Mouse (Mus musculus) neural tube, embryonic 13.5 days (tissue): ENCODE measurements around the gene Yod1. TPM values are rescaled to one million over a fixed set of nuclear protein-coding genes. Genes with fewer than 3 reads are reported as not detected.
A peak's percentile ranks its signal among the peaks of the same experiment; 100 is the strongest.

ENCODE experiments used
- ATAC-seq: fragments of 200-750 bp; cut with Nextera tagmentation; 2 replicates; pipeline ENCODE4 v1.8.0; 2017; ENCODE audit warnings: low read depth, mild to moderate bottlenecking, moderate TSS enrichment, moderate library complexity
- H3K27ac ChIP-seq: fragments of 300-500 bp; sonication (generic); replicated peaks from 2 replicates; pipeline ENCODE4 v1.5.1; 2015; ENCODE audit warnings: moderate library complexity, mild to moderate bottlenecking, inconsistent platforms
- H3K27me3 ChIP-seq: fragments of 300-500 bp; sonication (generic); 2 replicates; pipeline ENCODE4 v1.6.1; 2015; ENCODE audit warnings: mild to moderate bottlenecking, inconsistent platforms
- H3K36me3 ChIP-seq: fragments of 300-500 bp; sonication (generic); 2 replicates; pipeline ENCODE4 v1.6.1; 2015; ENCODE audit warnings: mild to moderate bottlenecking, inconsistent platforms
- H3K4me1 ChIP-seq: fragments of 300-500 bp; sonication (generic); replicated peaks from 2 replicates; pipeline ENCODE4 v1.6.1; 2015; ENCODE audit warnings: inconsistent platforms
- H3K4me2 ChIP-seq: fragments of 300-500 bp; sonication (generic); 2 replicates; pipeline ENCODE4 v1.6.1; 2015; ENCODE audit warnings: inconsistent platforms, mild to moderate bottlenecking, moderate library complexity
- H3K4me3 ChIP-seq: fragments of 300-500 bp; sonication (generic); 2 replicates; pipeline ENCODE4 v1.5.1; 2015; ENCODE audit warnings: mild to moderate bottlenecking, inconsistent platforms
- H3K9ac ChIP-seq: fragments of 300-500 bp; sonication (generic); 2 replicates; pipeline ENCODE4 v1.6.1; 2015; ENCODE audit warnings: moderate library complexity, mild to moderate bottlenecking, inconsistent platforms
- H3K9me3 ChIP-seq: fragments of 300-500 bp; sonication (generic); 2 replicates; pipeline ENCODE4 v1.6.1; 2016; ENCODE audit warnings: inconsistent platforms
- WGBS: fragments of 180-500 bp; shearing (Covaris S2); methylation state at CpG from one replicate; pipeline ENCODE4 v1.1.7; 2015; 5-methylcytosine and 5-hydroxymethylcytosine counted together
- polyA plus RNA-seq: library from polyadenylated mRNA; unstranded; fragments of >200 nt; fragmentation: Nextera tagmentation; extraction: Ambion mirVana; gene quantifications from 2 replicates; pipeline ENCODE4 v1.2.1, GENCODE M21; 2015

Yod1 gene
- 18.1 and 19.0 TPM in 2 replicates for polyA plus RNA-seq

GRCm38 (mm10) chr1:130717291-130717871, at the start of gene Yod1:
TSS of gene Yod1 (plus strand) at chr1:130717327.
- H3K9ac ChIP-seq = peak within 1 kb of the TSS; percentile 88
- no peaks in the 10 kb centered on the region for H3K27me3 ChIP-seq
- ATAC-seq = peak; percentile 59
- H3K27ac ChIP-seq = peak within 1 kb of the TSS; percentile 92
- H3K36me3 ChIP-seq = peaks cover 15% of the 10 kb centered on the region
- no peaks in the 10 kb centered on the region for H3K9me3 ChIP-seq
- peak within 1 kb of the TSS; percentile 99 for H3K4me2 ChIP-seq
- H3K4me3 ChIP-seq = peak within 1 kb of the TSS; percentile 71
- peaks cover 42% of the 10 kb centered on the region for H3K4me1 ChIP-seq
- under 1% methylated on average over 54 of the region's 54 CpGs for WGBS

GRCm38 (mm10) chr1:130678551-130678950, 38.6 kb upstream of the Yod1 start:
- H3K4me2 ChIP-seq = no peak overlapping the region
- no peaks in the 10 kb centered on the region for H3K27me3 ChIP-seq
- H3K4me1 ChIP-seq = no peaks in the 10 kb centered on the region
- H3K36me3 ChIP-seq = no peaks in the 10 kb centered on the region
- no peak overlapping the region for H3K4me3 ChIP-seq
- WGBS = 90% methylated on average over 2 of the region's 2 CpGs
- H3K9ac ChIP-seq = no peak overlapping the region
- no peak for ATAC-seq
- no peak overlapping the region for H3K27ac ChIP-seq
- no peaks in the 10 kb centered on the region for H3K9me3 ChIP-seq

GRCm38 (mm10) chr1:130681075-130681474, 36.1 kb upstream of the Yod1 start:
- ATAC-seq = no peak
- 70% methylated on average over 2 of the region's 2 CpGs for WGBS
- Histone ChIP-seq H3K27me3 (no peaks in the 10 kb centered on the region), H3K36me3 (no peaks in the 10 kb centered on the region), H3K9ac (no peak overlapping the region), H3K4me1 (no peaks in the 10 kb centered on the region), H3K4me2 (no peak overlapping the region), H3K4me3 (no peak overlapping the region), H3K9me3 (no peaks in the 10 kb centered on the region), H3K27ac (no peak overlapping the region)

- Histone ChIP-seq H3K27ac (no peak overlapping the region), H3K36me3 (no peaks in the 10 kb centered on the region), H3K4me1 (no peaks in the 10 kb centered on the region), H3K4me3 (no peak overlapping the region), H3K9me3 (no peaks in the 10 kb centered on the region), H3K27me3 (no peaks in the 10 kb centered on the region), H3K9ac (no peak overlapping the region), H3K4me2 (no peak overlapping the region)
- ATAC-seq = no peak
- WGBS = 68% methylated on average over 6 of the region's 6 CpGs
Measured at GRCm38 (mm10) chr1:130681656-130682413, 35.3 kb upstream of the Yod1 start.

GRCm38 (mm10) chr1:130683905-130684304, 33.2 kb upstream of the Yod1 start:
- H3K36me3 ChIP-seq = peaks cover 10% of the 10 kb centered on the region
- no peak overlapping the region for H3K9ac ChIP-seq
- no peaks in the 10 kb centered on the region for H3K27me3 ChIP-seq
- no peak for ATAC-seq
- H3K4me2 ChIP-seq = no peak overlapping the region
- no peak overlapping the region for H3K27ac ChIP-seq
- no peaks in the 10 kb centered on the region for H3K9me3 ChIP-seq
- H3K4me1 ChIP-seq = no peaks in the 10 kb centered on the region
- 51% methylated on average over 1 of the region's 1 CpGs for WGBS
- no peak overlapping the region for H3K4me3 ChIP-seq

- no peak overlapping the region for H3K4me3 ChIP-seq
- no peak overlapping the region for H3K4me2 ChIP-seq
- H3K9me3 ChIP-seq = no peaks in the 10 kb centered on the region
- H3K27ac ChIP-seq = no peak overlapping the region
- H3K9ac ChIP-seq = no peak overlapping the region
- WGBS = 96% methylated on average over 5 of the region's 5 CpGs
- no peaks in the 10 kb centered on the region for H3K27me3 ChIP-seq
- no peak for ATAC-seq
- H3K4me1 ChIP-seq = no peaks in the 10 kb centered on the region
- H3K36me3 ChIP-seq = peaks cover 73% of the 10 kb centered on the region
Measured at GRCm38 (mm10) chr1:130698601-130699000, 18.5 kb upstream of the Yod1 start.

GRCm38 (mm10) chr1:130699937-130700633, 17.0 kb upstream of the Yod1 start:
- Histone ChIP-seq H3K9ac (no peak overlapping the region), H3K36me3 (peaks cover 84% of the 10 kb centered on the region)
- 95% methylated on average over 10 of the region's 10 CpGs for WGBS

GRCm38 (mm10) chr1:130701976-130702375, 15.2 kb upstream of the Yod1 start:
- H3K4me1 ChIP-seq = no peaks in the 10 kb centered on the region
- H3K9me3 ChIP-seq = no peaks in the 10 kb centered on the region
- no peak for ATAC-seq
- H3K9ac ChIP-seq = no peak overlapping the region
- WGBS = 95% methylated on average over 11 of the region's 11 CpGs
- H3K4me2 ChIP-seq = no peak overlapping the region
- H3K27me3 ChIP-seq = no peaks in the 10 kb centered on the region
- H3K4me3 ChIP-seq = no peak overlapping the region
- no peak overlapping the region for H3K27ac ChIP-seq
- H3K36me3 ChIP-seq = peaks cover 94% of the 10 kb centered on the region

More at GRCm38 (mm10) chr1:130699937-130700633, 17.0 kb upstream of the Yod1 start:
- H3K27me3 ChIP-seq = no peaks in the 10 kb centered on the region
- H3K9me3 ChIP-seq = no peaks in the 10 kb centered on the region
- H3K4me1 ChIP-seq = no peaks in the 10 kb centered on the region
- H3K4me3 ChIP-seq = no peak overlapping the region
- H3K27ac ChIP-seq = no peak overlapping the region
- H3K4me2 ChIP-seq = no peak overlapping the region
- no peak for ATAC-seq

GRCm38 (mm10) chr1:130703613-130704012, 13.5 kb upstream of the Yod1 start:
- no peak overlapping the region for H3K4me2 ChIP-seq
- H3K27me3 ChIP-seq = no peaks in the 10 kb centered on the region
- no peak overlapping the region for H3K4me3 ChIP-seq
- no peaks in the 10 kb centered on the region for H3K4me1 ChIP-seq
- no peak overlapping the region for H3K9ac ChIP-seq
- no peaks in the 10 kb centered on the region for H3K9me3 ChIP-seq
- no peak for ATAC-seq
- 86% methylated on average over 2 of the region's 2 CpGs for WGBS
- peaks cover 91% of the 10 kb centered on the region for H3K36me3 ChIP-seq
- H3K27ac ChIP-seq = no peak overlapping the region

- no peaks in the 10 kb centered on the region for H3K27me3 ChIP-seq
- no peak overlapping the region for H3K27ac ChIP-seq
- H3K9me3 ChIP-seq = no peaks in the 10 kb centered on the region
- H3K4me2 ChIP-seq = no peak overlapping the region
- H3K4me3 ChIP-seq = no peak overlapping the region
- no peak overlapping the region for H3K9ac ChIP-seq
- peaks cover 59% of the 10 kb centered on the region for H3K36me3 ChIP-seq
- peaks cover 15% of the 10 kb centered on the region; the same call in 1 of the 2 replicates for H3K4me1 ChIP-seq
- WGBS = 92% methylated on average over 22 of the region's 22 CpGs
- no peak for ATAC-seq
Measured at GRCm38 (mm10) chr1:130710283-130711080, 6.6 kb upstream of the Yod1 start.

- H3K9me3 ChIP-seq = no peaks in the 10 kb centered on the region
- no peaks in the 10 kb centered on the region for H3K27me3 ChIP-seq
- H3K9ac ChIP-seq = 0 out of 2 replicates have a peak overlapping the region, but pooled peaks have one; percentile 88
- WGBS = 74% methylated on average over 4 of the region's 4 CpGs
- no peak overlapping the region for H3K27ac ChIP-seq
- H3K4me2 ChIP-seq = 0 out of 2 replicates have a peak overlapping the region, but pooled peaks have one; percentile 99
- no peak overlapping the region for H3K4me3 ChIP-seq
- H3K36me3 ChIP-seq = peaks cover 33% of the 10 kb centered on the region
- ATAC-seq = no peak
- peaks cover 31% of the 10 kb centered on the region for H3K4me1 ChIP-seq
Measured at GRCm38 (mm10) chr1:130714046-130714445, 3.1 kb upstream of the Yod1 start.
